Mouse (Mus musculus) adrenal gland, postnatal 25 days (tissue): ENCODE results near the gene Tra2a. TPM values are rescaled to one million over a fixed set of nuclear protein-coding genes. Genes with fewer than 3 reads are reported as not detected.
A peak's percentile ranks its signal among the peaks of the same experiment; 100 is the strongest.

ENCODE experiments used
- DNase-seq: peaks from one replicate; pipeline ENCODE4 v3.0.0; 2021; ENCODE audit warnings: mixed read lengths
- total RNA-seq: library from RNA; stranded (reverse); gene quantifications from 2 replicates; pipeline ENCODE4 v1.2.3, GENCODE M21; 2021

Gene Tra2a
- total RNA-seq, 1 experiment from 2014 or later, result 69.3 TPM

DNA sequence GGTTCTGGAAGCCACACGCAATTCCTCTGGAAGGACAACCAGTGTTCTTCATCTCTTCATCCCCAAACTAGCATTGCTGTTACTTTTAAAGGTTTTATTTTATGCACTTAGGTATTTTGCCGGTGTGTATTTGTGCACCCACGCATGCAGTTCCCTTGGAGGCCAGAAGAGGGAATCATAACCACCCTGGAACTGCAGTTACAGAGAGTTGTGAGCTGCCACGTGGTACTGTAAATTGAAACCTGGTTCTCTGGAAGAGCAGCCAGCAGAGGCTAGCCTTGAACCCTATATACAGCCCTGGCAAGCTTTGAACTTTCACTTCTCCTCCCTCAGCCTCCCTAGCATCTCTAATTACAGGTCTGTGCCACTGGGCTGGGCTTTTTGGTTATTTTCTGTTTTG is 30.5 kb downstream of the Tra2a start:
- DNase-seq, result no peak

- peak; percentile 23 for DNase-seq
These were observed 35.6 kb downstream of the Tra2a start for GRCm38 (mm10) chr6:49228126-49228679.

GRCm38 (mm10) chr6:49227184-49227735 is 36.6 kb downstream of the Tra2a start:
- DNase-seq, result peak; percentile 15

DNA sequence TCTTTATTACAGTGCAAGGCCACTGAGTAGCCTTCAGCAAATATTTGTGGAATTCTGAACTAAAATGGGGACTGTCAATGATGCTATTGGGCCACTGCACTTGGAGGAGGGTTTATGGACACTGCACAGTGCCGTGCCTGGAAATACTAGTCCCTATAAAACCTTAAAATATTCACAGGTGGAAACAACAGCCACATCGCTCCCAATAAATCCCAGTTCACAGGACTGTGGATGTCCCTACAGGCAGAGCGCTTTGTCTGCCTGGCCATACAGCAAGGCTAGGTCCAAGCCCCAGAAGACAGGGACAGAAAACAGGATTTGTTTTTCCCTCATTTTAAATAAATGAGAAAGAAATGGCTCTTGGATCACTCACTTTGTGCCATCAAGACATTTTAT is 38.1 kb downstream of the Tra2a start:
- no peak for DNase-seq

- no peak for DNase-seq
These were observed 38.7 kb downstream of the Tra2a start for GRCm38 (mm10) chr6:49224923-49225727.

DNA sequence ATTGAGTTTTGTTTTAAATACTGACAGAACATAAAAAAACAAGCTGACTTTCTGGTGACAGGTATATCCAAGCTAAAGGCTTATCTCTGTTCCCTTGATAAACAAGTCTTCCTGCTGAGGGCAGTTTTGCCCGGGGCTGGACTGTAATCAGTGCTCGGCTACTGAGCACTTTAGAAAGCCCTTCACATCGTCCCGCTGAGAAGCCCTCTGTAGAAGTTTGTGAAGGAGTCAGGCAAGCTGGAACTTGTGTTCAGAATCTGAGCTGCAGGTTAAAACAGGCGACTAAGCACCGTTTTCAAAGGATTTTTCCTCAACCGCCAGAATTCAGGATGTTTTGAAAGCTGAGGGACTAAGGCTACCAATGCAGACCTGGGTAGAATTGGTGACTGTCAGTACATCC is 41.9 kb downstream of the Tra2a start:
- no peak for DNase-seq

GRCm38 (mm10) chr6:49219920-49220604 is 43.8 kb downstream of the Tra2a start:
- DNase-seq, result no peak

DNA sequence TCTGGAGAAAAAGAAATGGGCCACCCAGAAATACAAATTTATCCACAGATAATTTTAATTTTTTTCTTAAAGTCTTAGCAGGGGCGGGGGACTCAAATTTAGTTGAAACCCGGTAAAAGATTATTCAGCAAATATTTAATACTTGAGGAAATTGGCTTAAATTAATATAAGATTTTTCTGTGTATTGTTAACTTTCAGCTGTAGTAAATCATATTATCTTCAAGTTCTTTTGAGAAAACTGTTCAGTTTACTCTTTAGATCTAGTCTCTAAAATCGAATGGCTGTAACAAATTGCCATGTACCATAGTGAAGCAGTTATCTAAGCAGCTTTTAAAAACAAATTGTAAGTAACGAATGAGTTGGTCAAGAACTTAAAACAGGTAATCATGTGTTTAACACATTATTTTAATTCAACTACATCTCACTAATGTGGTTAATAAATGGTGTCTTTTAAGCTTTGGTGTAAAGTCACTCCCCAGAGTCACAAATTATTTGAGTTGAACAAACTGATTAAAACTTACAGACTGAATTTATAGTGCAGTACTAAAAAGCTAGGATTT is 44.8 kb downstream of the Tra2a start:
- no peak for DNase-seq

- DNase-seq, result no peak
These were observed 45.5 kb downstream of the Tra2a start for GRCm38 (mm10) chr6:49218275-49218802.

DNA sequence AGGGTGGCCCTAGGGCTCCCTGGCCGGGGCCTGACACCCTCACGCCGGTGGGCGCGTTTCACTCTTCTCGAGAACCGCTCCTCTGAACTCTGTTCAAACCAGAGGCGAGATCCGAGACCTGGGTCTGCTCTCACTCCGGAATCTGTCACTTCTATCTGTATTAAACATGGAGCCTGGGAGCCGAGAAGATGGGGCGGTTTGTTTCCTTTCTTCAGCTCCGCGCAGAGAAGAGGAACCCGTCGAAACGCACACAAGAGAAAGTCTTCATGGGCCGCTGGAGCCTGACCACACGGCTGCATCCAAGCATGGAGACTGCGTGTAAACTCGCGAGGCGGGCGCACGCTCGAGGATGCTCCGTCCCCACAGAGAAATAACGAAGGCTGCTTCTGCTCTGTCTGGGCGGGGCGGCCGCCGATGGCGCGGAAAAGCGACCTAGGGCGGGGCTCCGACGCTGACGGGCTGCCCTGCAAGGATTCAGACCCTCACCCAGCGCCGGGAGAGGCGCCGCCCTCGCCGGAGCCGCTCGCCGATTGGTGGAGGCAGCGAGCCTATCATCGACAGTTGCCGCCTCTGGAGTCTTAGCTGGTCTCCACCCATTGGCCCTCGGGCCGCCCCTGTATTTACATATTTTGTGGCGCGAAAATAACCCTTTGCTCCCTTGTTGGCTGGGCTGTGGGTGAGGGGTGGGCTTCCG is 46.1 kb downstream of the Tra2a start:
- peak; percentile 31 for DNase-seq

DNA sequence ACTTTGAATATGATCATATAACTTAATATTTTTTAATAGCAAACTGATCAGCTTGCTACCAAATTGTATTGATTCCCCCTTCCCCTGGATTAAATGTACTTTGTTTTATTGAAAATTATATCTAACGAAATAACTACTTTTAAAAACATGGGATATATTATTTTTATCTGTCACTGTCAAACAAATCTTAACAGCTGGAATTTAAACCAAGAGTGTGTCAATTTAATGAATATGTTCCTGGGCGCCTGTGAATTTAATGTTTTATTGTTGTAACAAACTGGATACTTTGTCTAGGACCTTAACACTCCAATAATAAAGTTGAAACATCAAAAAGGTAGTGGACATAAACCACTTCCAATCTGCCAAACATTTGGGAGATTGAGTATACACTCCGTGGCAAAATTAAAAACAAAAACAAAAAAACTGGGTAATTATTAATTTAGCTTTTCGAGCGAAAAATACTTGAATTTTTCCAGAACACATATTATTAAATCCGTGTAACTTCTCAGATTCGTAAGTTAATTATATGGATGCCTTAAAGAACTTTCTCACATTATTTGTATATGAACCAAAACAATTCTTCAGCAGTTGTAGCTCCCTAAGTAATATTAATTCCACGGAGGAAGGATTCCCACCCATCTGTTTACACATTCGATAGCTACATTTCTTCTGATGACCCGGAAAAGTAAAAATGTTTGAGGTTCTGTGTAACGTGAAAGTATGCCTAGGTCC is 46.9 kb downstream of the Tra2a start:
- no peak for DNase-seq

GRCm38 (mm10) chr6:49215748-49216585 is 47.9 kb downstream of the Tra2a start:
- no peak for DNase-seq

DNA sequence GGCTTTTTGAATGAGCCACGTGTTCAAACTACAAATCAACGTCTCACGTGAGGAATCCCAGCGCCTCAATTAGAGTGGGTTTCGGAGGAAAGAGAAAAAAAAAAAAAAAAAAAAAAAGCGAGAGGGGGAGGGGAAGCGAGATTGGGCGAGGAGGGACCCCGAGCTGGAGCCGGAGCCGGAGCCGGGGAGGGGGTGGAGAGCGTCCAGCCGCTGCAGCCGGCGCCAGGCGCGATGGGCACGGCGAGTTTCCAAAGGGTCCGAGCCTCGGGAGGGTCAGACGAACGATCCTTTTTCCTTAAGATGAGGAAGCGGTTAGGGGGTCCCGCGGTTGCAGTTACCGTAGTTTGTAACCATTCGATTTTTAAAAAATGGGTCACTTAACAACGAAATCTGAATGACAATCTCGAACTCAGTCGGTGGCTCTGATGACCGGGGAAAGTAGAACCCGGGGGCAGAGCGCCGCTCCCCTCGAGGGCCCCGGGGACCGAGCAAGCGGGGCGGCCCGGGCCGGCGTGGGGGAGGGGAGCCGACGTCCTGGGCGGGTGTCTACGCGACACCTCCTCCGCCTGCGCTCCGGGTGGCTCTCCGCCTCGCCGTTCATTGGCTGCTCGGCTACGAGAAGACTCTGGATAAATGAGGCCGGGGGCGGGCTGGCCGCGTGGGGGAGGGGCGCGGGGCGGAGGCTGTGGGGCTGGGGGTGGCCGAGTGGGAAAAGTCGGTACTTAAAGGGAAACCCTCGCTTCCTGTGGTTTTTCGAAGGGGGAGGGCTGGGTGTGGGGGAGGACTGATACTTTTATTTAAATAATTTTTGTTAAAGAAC is 48.7 kb downstream of the Tra2a start, which contains the start of gene Igf2bp3:
Igf2bp3 (minus strand) TSS at position 30 of the 820 bp plus-strand sequence.
- DNase-seq, result peak; percentile 28

DNA sequence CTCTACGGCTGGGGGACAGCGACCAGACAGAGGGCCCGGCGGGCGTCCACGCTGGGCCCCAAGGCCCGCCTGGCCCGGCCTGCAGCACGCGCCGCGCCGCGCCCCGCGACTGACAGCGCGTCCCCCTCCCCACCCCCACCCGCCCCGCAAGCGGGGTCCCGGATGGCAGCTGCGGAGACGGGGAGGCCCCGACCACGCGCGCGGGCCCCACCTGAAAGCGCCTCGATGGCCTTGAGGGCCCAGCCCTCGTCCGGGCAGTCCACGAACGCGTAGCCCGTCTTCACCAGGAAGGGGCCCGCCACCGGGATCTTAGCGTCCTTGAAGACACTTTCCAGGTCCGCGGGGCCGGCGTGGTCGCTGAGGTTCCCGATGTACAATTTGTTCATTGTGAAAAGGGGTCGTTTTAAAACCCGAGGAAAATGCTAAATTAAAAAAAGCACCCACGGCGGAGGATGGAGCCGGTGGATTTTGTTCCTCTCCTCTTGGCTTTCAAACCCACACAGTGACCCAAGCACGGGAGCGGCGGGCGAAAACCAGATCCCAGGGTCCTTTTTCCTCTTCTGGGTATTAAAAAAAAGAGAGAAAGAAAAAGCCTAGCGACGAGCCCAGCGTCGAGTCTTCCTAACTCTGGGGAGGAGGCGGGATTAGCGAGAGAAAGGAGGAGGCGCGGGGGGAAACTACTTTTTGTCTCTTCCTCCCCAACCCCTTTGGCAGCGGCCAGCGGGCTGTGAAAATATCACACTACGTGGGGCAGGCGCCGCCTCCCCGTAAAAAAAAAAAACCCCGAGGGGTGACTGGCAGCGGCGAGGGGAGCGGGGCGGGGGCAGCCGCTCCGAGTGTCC is 49.5 kb downstream of the Tra2a start:
- peak; percentile 25 for DNase-seq

GRCm38 (mm10) chr6:49213581-49214085 is 50.2 kb downstream of the Tra2a start:
- DNase-seq, result peak; percentile 13

DNA sequence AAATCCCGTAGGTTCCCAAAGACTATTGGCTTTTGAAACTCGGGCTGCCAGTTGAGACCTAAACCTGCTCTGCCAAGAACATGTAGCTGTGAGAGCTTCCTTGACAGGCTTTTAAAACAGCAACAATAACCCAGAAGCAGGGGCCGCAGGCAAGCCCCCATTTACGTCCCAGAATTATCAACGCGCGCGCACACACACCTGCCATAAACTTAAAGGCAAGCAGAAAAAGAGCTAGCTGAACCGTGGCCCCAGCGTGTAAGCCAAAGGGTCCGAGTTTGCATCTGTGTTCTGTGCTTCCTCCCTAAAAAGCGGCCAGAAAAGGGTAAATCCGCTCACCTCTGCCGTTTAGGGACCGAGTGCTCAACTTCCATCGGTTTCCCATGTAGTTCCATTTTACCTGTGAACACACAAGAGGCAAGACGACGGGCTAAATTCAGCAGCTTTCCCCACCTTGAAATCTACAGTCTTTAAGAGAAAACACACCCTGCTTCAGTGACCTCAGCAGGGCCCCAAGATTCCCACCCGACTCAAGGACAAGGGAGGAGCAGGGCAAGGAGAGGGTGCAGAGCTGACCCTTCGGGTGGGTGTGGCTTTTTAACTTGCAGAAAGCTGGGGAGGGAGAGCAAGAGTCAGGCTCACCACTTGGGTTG is 50.8 kb downstream of the Tra2a start:
- DNase-seq, result no peak

GRCm38 (mm10) chr6:49212141-49212540 is 51.7 kb downstream of the Tra2a start:
- no peak for DNase-seq
